8 mouse cellular contexts compared by ENCODE assay signal in genomic region chr8:111825219-111825618, GRCm38 (mm10). TPM values are rescaled to one million over a fixed set of nuclear protein-coding genes. Genes with fewer than 3 reads are reported as not detected.
DNase-seq lines count a peak whose midpoint lies in the region; ATAC-seq and TF ChIP-seq lines count a peak whose summit lies in the region.

No protein-coding gene starts in this region.

- H3K27me3 ChIP-seq in forebrain, embryonic 14.5 days (replicated peaks; ENCODE audit: control insufficient read depth, insufficient read depth, low read length) = no peaks in the 10 kb centered on the region
- no peaks in the 10 kb centered on the region for H3K27me3 ChIP-seq in forebrain, embryonic 11.5 days (ENCODE audit: control insufficient read depth, insufficient read depth, low read length)
- H3K27me3 ChIP-seq in midbrain, postnatal 0 days (ENCODE audit: insufficient read depth, low read length) = no peaks in the 10 kb centered on the region
- H3K27me3 ChIP-seq in midbrain, embryonic 10.5 days (ENCODE audit: low read depth, poor library complexity, severe bottlenecking) = no peaks in the 10 kb centered on the region
- H3K27me3 ChIP-seq in hindbrain, embryonic 16.5 days (replicated peaks; ENCODE audit: control insufficient read depth, insufficient read depth, low read length) = no peaks in the 10 kb centered on the region

- WGBS in forebrain, embryonic 14.5 days = 68% methylated on average over 6 of the region's 6 CpGs
- 77% methylated on average over 6 of the region's 6 CpGs for WGBS in forebrain, embryonic 11.5 days
- WGBS in midbrain, postnatal 0 days = 63% methylated on average over 6 of the region's 6 CpGs
- WGBS in midbrain, embryonic 10.5 days = 77% methylated on average over 6 of the region's 6 CpGs
- 65% methylated on average over 6 of the region's 6 CpGs for WGBS in hindbrain, embryonic 16.5 days

- H3K36me3 ChIP-seq in forebrain, embryonic 14.5 days (ENCODE audit: control insufficient read depth, insufficient read depth, low read length) = peaks cover 48% of the 10 kb centered on the region
- peaks cover 4% of the 10 kb centered on the region; the same call in 1 of the 2 replicates for H3K36me3 ChIP-seq in forebrain, embryonic 11.5 days (ENCODE audit: control insufficient read depth, insufficient read depth, low read length)
- H3K36me3 ChIP-seq in midbrain, postnatal 0 days (ENCODE audit: insufficient read depth, low read length) = peaks cover 24% of the 10 kb centered on the region
- peaks cover 93% of the 10 kb centered on the region for H3K36me3 ChIP-seq in midbrain, embryonic 10.5 days
- H3K36me3 ChIP-seq in hindbrain, embryonic 16.5 days (ENCODE audit: control insufficient read depth, insufficient read depth, low read length) = peaks cover 21% of the 10 kb centered on the region

- H3K4me1 ChIP-seq in forebrain, embryonic 14.5 days (ENCODE audit: control insufficient read depth, insufficient read depth, low read length) = no peaks in the 10 kb centered on the region
- no peaks in the 10 kb centered on the region for H3K4me1 ChIP-seq in forebrain, embryonic 11.5 days (replicated peaks; ENCODE audit: control insufficient read depth, insufficient read depth, low read length)
- H3K4me1 ChIP-seq in midbrain, postnatal 0 days (ENCODE audit: insufficient read depth, low read length) = no peaks in the 10 kb centered on the region
- no peaks in the 10 kb centered on the region for H3K4me1 ChIP-seq in midbrain, embryonic 10.5 days
- H3K4me1 ChIP-seq in hindbrain, embryonic 16.5 days (ENCODE audit: control insufficient read depth, insufficient read depth, low read depth, low read length) = no peaks in the 10 kb centered on the region

- H3K4me3 ChIP-seq in forebrain, embryonic 14.5 days (ENCODE audit: low read depth, low read length) = no peak overlapping the region
- no peak overlapping the region for H3K4me3 ChIP-seq in forebrain, embryonic 11.5 days (ENCODE audit: low read depth, low read length)
- no peak overlapping the region for H3K4me3 ChIP-seq in midbrain, postnatal 0 days (ENCODE audit: low read depth, low read length)
- H3K4me3 ChIP-seq in midbrain, embryonic 10.5 days = no peak overlapping the region
- H3K4me3 ChIP-seq in hindbrain, embryonic 16.5 days (ENCODE audit: low read length) = no peak overlapping the region

- no peak overlapping the region for H3K9ac ChIP-seq in forebrain, embryonic 14.5 days (ENCODE audit: low read length)
- H3K9ac ChIP-seq in forebrain, embryonic 11.5 days (ENCODE audit: low read length) = no peak overlapping the region
- no peak overlapping the region for H3K9ac ChIP-seq in midbrain, postnatal 0 days (replicated peaks; ENCODE audit: low read length, poor library complexity, severe bottlenecking)
- H3K9ac ChIP-seq in hindbrain, embryonic 16.5 days (ENCODE audit: low read depth, low read length) = no peak overlapping the region

- DNase-seq in forebrain, embryonic 14.5 days (ENCODE audit: low spot score) = peak; percentile 31
- no peak for DNase-seq in forebrain, embryonic 11.5 days (ENCODE audit: low spot score)
- DNase-seq in midbrain, postnatal 0 days (ENCODE audit: low spot score) = peak; percentile 40
- no peak for DNase-seq in midbrain, embryonic 10.5 days (ENCODE audit: low spot score)
- DNase-seq in cerebellum, adult 9-11 months = peak; percentile 36
- DNase-seq in lung, postnatal 14 days = peak; percentile 60
- DNase-seq in Muller cell, postnatal 12 days (ENCODE audit: inconsistent ontology term) = no peak

- TF ChIP-seq CTCF in midbrain, postnatal 0 days (IDR thresholded peaks at IDR 0.05) = peak; percentile 68

- H3K4me2 ChIP-seq in forebrain, embryonic 14.5 days (ENCODE audit: low read length) = no peak overlapping the region
- H3K4me2 ChIP-seq in forebrain, embryonic 11.5 days (ENCODE audit: low read depth, low read length, severe bottlenecking) = no peak overlapping the region
- no peak overlapping the region for H3K4me2 ChIP-seq in midbrain, postnatal 0 days (ENCODE audit: low read depth, low read length, poor library complexity, severe bottlenecking)
- no peak overlapping the region for H3K4me2 ChIP-seq in hindbrain, embryonic 16.5 days (ENCODE audit: low read length)

- H3K27ac ChIP-seq in forebrain, embryonic 14.5 days (ENCODE audit: low read depth, low read length) = no peak overlapping the region
- H3K27ac ChIP-seq in forebrain, embryonic 11.5 days (ENCODE audit: low read depth, low read length) = no peak overlapping the region
- H3K27ac ChIP-seq in midbrain, postnatal 0 days (ENCODE audit: low read depth, low read length) = no peak overlapping the region
- no peak overlapping the region for H3K27ac ChIP-seq in midbrain, embryonic 10.5 days (replicated peaks)
- H3K27ac ChIP-seq in hindbrain, embryonic 16.5 days (ENCODE audit: low read depth, low read length) = no peak overlapping the region

- no peak for ATAC-seq in forebrain, embryonic 14.5 days
- ATAC-seq in forebrain, embryonic 11.5 days (replicated peaks; ENCODE audit: low FRiP score) = no peak
- no peak for ATAC-seq in midbrain, postnatal 0 days (ENCODE audit: low FRiP score)
- no peak for ATAC-seq in hindbrain, embryonic 16.5 days

- no peaks in the 10 kb centered on the region for H3K9me3 ChIP-seq in forebrain, embryonic 14.5 days (replicated peaks; ENCODE audit: control insufficient read depth, low read length)
- H3K9me3 ChIP-seq in forebrain, embryonic 11.5 days (ENCODE audit: control insufficient read depth, low read length) = no peaks in the 10 kb centered on the region
- H3K9me3 ChIP-seq in midbrain, postnatal 0 days (ENCODE audit: low read length) = no peaks in the 10 kb centered on the region
- H3K9me3 ChIP-seq in midbrain, embryonic 10.5 days (replicated peaks) = no peaks in the 10 kb centered on the region
- H3K9me3 ChIP-seq in hindbrain, embryonic 16.5 days (ENCODE audit: control insufficient read depth, low read length) = no peaks in the 10 kb centered on the region

RNA-seq across cellular contexts. Expression of gene Cfdp1, which starts 28.9 kb away (rescaled TPM):
- 173 and 178 TPM in 2 replicates for polyA plus RNA-seq in forebrain, embryonic 14.5 days (2014; fragmentation: Nextera tagmentation; extraction: Ambion mirVana)
- 196 and 206 TPM in 2 replicates for polyA plus RNA-seq in forebrain, embryonic 11.5 days (2014; fragmentation: Nextera tagmentation; extraction: Ambion mirVana)
- 61.3 and 63.1 TPM in 2 replicates for total RNA-seq in midbrain, postnatal 0 days (2014; rRNA removed)
- 196 and 197 TPM in 2 replicates for polyA plus RNA-seq in midbrain, postnatal 0 days (2015; fragmentation: Nextera tagmentation; extraction: Ambion mirVana)
- polyA plus RNA-seq in midbrain, embryonic 10.5 days (2016; fragmentation: Nextera tagmentation; extraction: Ambion mirVana) = 205 and 225 TPM in 2 replicates
- 202 and 210 TPM in 2 replicates for polyA plus RNA-seq in hindbrain, embryonic 16.5 days (2015; fragmentation: Nextera tagmentation; extraction: Ambion mirVana)

RNA-seq across cellular contexts. Expression of gene Tmem170, which starts 51.3 kb away (rescaled TPM):
- 2.0 and 2.7 TPM in 2 replicates for polyA plus RNA-seq in forebrain, embryonic 14.5 days (2014; fragmentation: Nextera tagmentation; extraction: Ambion mirVana)
- 8.5 and 11.1 TPM in 2 replicates for polyA plus RNA-seq in forebrain, embryonic 11.5 days (2014; fragmentation: Nextera tagmentation; extraction: Ambion mirVana)
- total RNA-seq in midbrain, postnatal 0 days (2014; rRNA removed) = 3.6 TPM in 2 replicates
- 2.1 and 2.7 TPM in 2 replicates for polyA plus RNA-seq in midbrain, postnatal 0 days (2015; fragmentation: Nextera tagmentation; extraction: Ambion mirVana)
- 10.3 TPM in 2 replicates for polyA plus RNA-seq in midbrain, embryonic 10.5 days (2016; fragmentation: Nextera tagmentation; extraction: Ambion mirVana)
- polyA plus RNA-seq in hindbrain, embryonic 16.5 days (2015; fragmentation: Nextera tagmentation; extraction: Ambion mirVana) = 3.6 and 4.2 TPM in 2 replicates

Comparison
In these comparisons a context has a peak if more than half of its experiments do, and no peak if none do; other contexts are left out.
1. DNase-seq: peak in forebrain, embryonic 14.5 days (single experiment), midbrain, postnatal 0 days (single experiment), cerebellum, adult 9-11 months (single experiment) and lung, postnatal 14 days (single experiment); none in forebrain, embryonic 11.5 days (single experiment), midbrain, embryonic 10.5 days (single experiment) and Muller cell, postnatal 12 days (single experiment).